In genomic region chr4:124400136-124400675, GRCm38 (mm10) we compare ENCODE assay signal across 27 mouse cellular contexts.
DNase-seq lines count a peak whose midpoint lies in the region; ATAC-seq and TF ChIP-seq lines count a peak whose summit lies in the region.
"Had no signal": no experiment of that assay in that cellular context is flagged by ENCODE, and none has a peak within 500 bp of the region (broad histone marks: within the 10 kb centered on the region; RNA-seq: fewer than 3 reads in every experiment).

No protein-coding gene starts in this region.

- 61% methylated on average over 6 of the region's 6 CpGs for WGBS in forebrain, postnatal 0 days
- WGBS in forebrain, embryonic 10.5 days, result 70% methylated on average over 6 of the region's 6 CpGs
- 53% methylated on average over 6 of the region's 6 CpGs for WGBS in midbrain, embryonic 11.5 days
- 54% methylated on average over 6 of the region's 6 CpGs for WGBS in midbrain, postnatal 0 days

- peak; percentile 51 for DNase-seq in adrenal gland, adult 2 months
- DNase-seq in adrenal gland, postnatal 25 days, result no peak
- DNase-seq in forebrain, postnatal 0 days, result no peak
- no peak for DNase-seq in forebrain, embryonic 10.5 days (ENCODE audit: extremely low spot score, low spot score)
- peak; percentile 74 for DNase-seq in midbrain, embryonic 11.5 days (ENCODE audit: low spot score, missing footprints)
- no peak for DNase-seq in midbrain, postnatal 0 days (ENCODE audit: low spot score)
- peak; percentile 21 to 27 for DNase-seq in adrenal gland, postnatal 36 days
- no peak for DNase-seq in gastrocnemius, postnatal 14 days
- DNase-seq: cerebellum, adult 18-20 months; cerebellum, postnatal 10 days; gastrocnemius, adult 2 months; heart, adult 2 months; heart, postnatal 4 days; kidney, adult 11 months; kidney, postnatal 14 days; liver, postnatal 0 days; lung, postnatal 36 days; thymus, adult 18-20 months; thymus, postnatal 36 days had no signal

- H3K4me3 ChIP-seq in forebrain, postnatal 0 days (ENCODE audit: low read depth, low read length), result no peak overlapping the region
- no peak overlapping the region for H3K4me3 ChIP-seq in forebrain, embryonic 10.5 days
- no peak overlapping the region for H3K4me3 ChIP-seq in midbrain, embryonic 11.5 days (ENCODE audit: low read depth, low read length)
- no peak overlapping the region for H3K4me3 ChIP-seq in midbrain, postnatal 0 days (ENCODE audit: low read depth, low read length)
- H3K4me3 ChIP-seq: gastrocnemius, adult 2 months; heart, adult 2 months; heart, embryonic 12.5 days; hindbrain, embryonic 13.5 days; liver, embryonic 12.5 days; midbrain, embryonic 12.5 days; neural tube, embryonic 15.5 days had no signal

- intact Hi-C loops in gastrocnemius, postnatal 14 days (cut with DNase I; ENCODE audit: low total_unique reads), result no loop called here

- no peaks in the 10 kb centered on the region for H3K9me3 ChIP-seq in forebrain, postnatal 0 days (ENCODE audit: low read length)
- no peaks in the 10 kb centered on the region for H3K9me3 ChIP-seq in forebrain, embryonic 10.5 days
- no peaks in the 10 kb centered on the region for H3K9me3 ChIP-seq in midbrain, embryonic 11.5 days (ENCODE audit: control insufficient read depth, low read length)
- H3K9me3 ChIP-seq in midbrain, postnatal 0 days (ENCODE audit: low read length), result no peaks in the 10 kb centered on the region
- H3K9me3 ChIP-seq: G1E; heart, embryonic 12.5 days; hindbrain, embryonic 13.5 days; liver, embryonic 12.5 days; midbrain, embryonic 12.5 days; neural tube, embryonic 15.5 days had no signal

- no peak for TF ChIP-seq CTCF in forebrain, postnatal 0 days (IDR thresholded peaks at IDR 0.05; ENCODE audit: low read depth)
- no peak for TF ChIP-seq CTCF in midbrain, postnatal 0 days (IDR thresholded peaks at IDR 0.05)

- ATAC-seq in forebrain, postnatal 0 days, result peak; percentile 9; the same call in 1 of the 2 replicates
- ATAC-seq in midbrain, embryonic 11.5 days (ENCODE audit: low FRiP score), result no peak
- no peak for ATAC-seq in midbrain, postnatal 0 days (ENCODE audit: low FRiP score)
- ATAC-seq: inflammation-experienced regulatory T-cells, adult 6 months; liver, embryonic 12.5 days; liver, postnatal 0 days had no signal

- H3K4me1 ChIP-seq in forebrain, postnatal 0 days (ENCODE audit: insufficient read depth), result peaks cover 8% of the 10 kb centered on the region; the same call in 1 of the 2 replicates
- peaks cover 35% of the 10 kb centered on the region for H3K4me1 ChIP-seq in forebrain, embryonic 10.5 days
- peaks cover 7% of the 10 kb centered on the region; the same call in 1 of the 2 replicates for H3K4me1 ChIP-seq in midbrain, embryonic 11.5 days (ENCODE audit: control insufficient read depth, insufficient read depth, low read length)
- H3K4me1 ChIP-seq in midbrain, postnatal 0 days (ENCODE audit: insufficient read depth, low read length), result no peaks in the 10 kb centered on the region
- H3K4me1 ChIP-seq: liver, embryonic 12.5 days had no signal

- no peaks in the 10 kb centered on the region for H3K27me3 ChIP-seq in forebrain, postnatal 0 days (ENCODE audit: insufficient read depth, low read length)
- peaks cover 75% of the 10 kb centered on the region for H3K27me3 ChIP-seq in forebrain, embryonic 10.5 days (ENCODE audit: poor library complexity, severe bottlenecking)
- H3K27me3 ChIP-seq in midbrain, embryonic 11.5 days (ENCODE audit: control insufficient read depth, insufficient read depth, low read length), result no peaks in the 10 kb centered on the region; the same call in 1 of the 2 replicates
- peaks cover 4% of the 10 kb centered on the region; the same call in 1 of the 2 replicates for H3K27me3 ChIP-seq in midbrain, postnatal 0 days (ENCODE audit: insufficient read depth, low read length)

- H3K4me2 ChIP-seq in forebrain, postnatal 0 days (ENCODE audit: low read depth), result no peak overlapping the region
- no peak overlapping the region for H3K4me2 ChIP-seq in midbrain, embryonic 11.5 days
- no peak overlapping the region for H3K4me2 ChIP-seq in midbrain, postnatal 0 days (ENCODE audit: low read depth, low read length, poor library complexity, severe bottlenecking)
- H3K4me2 ChIP-seq: heart, embryonic 12.5 days; hindbrain, embryonic 13.5 days; liver, embryonic 12.5 days; midbrain, embryonic 12.5 days; neural tube, embryonic 15.5 days had no signal

- H3K27ac ChIP-seq in forebrain, postnatal 0 days (ENCODE audit: low read depth, low read length), result peak overlapping the region; percentile 60
- H3K27ac ChIP-seq in forebrain, embryonic 10.5 days, result no peak overlapping the region
- no peak overlapping the region for H3K27ac ChIP-seq in midbrain, embryonic 11.5 days (ENCODE audit: low read depth, low read length)
- H3K27ac ChIP-seq in midbrain, postnatal 0 days (ENCODE audit: low read depth, low read length), result no peak overlapping the region
- H3K27ac ChIP-seq: gastrocnemius, adult 2 months; heart, adult 2 months; hindbrain, embryonic 13.5 days; liver, embryonic 12.5 days; midbrain, embryonic 12.5 days; neural tube, embryonic 15.5 days; stomach, postnatal 0 days had no signal

- no peak overlapping the region for H3K9ac ChIP-seq in forebrain, postnatal 0 days
- no peak overlapping the region for H3K9ac ChIP-seq in midbrain, embryonic 11.5 days (ENCODE audit: low read length)
- H3K9ac ChIP-seq in midbrain, postnatal 0 days (replicated peaks; ENCODE audit: low read length, poor library complexity, severe bottlenecking), result no peak overlapping the region
- H3K9ac ChIP-seq: heart, embryonic 12.5 days; hindbrain, embryonic 13.5 days; liver, embryonic 12.5 days; liver, postnatal 0 days; midbrain, embryonic 12.5 days; neural tube, embryonic 15.5 days had no signal

- H3K36me3 ChIP-seq in forebrain, postnatal 0 days (ENCODE audit: insufficient read depth), result no peaks in the 10 kb centered on the region
- H3K36me3 ChIP-seq in forebrain, embryonic 10.5 days (replicated peaks), result no peaks in the 10 kb centered on the region
- no peaks in the 10 kb centered on the region for H3K36me3 ChIP-seq in midbrain, embryonic 11.5 days (ENCODE audit: control insufficient read depth, insufficient read depth, low read length)
- no peaks in the 10 kb centered on the region for H3K36me3 ChIP-seq in midbrain, postnatal 0 days (ENCODE audit: insufficient read depth, low read length)
- H3K36me3 ChIP-seq: G1E; heart, embryonic 12.5 days; hindbrain, embryonic 13.5 days; liver, embryonic 12.5 days; midbrain, embryonic 12.5 days; neural tube, embryonic 15.5 days had no signal

Comparison
In these comparisons a context has a peak if more than half of its experiments do, and no peak if none do; other contexts are left out.
1. DNase-seq: peak in adrenal gland, adult 2 months (single experiment), midbrain, embryonic 11.5 days (single experiment) and adrenal gland, postnatal 36 days (2 of 2); none in adrenal gland, postnatal 25 days (single experiment), forebrain, postnatal 0 days (single experiment), forebrain, embryonic 10.5 days (single experiment), midbrain, postnatal 0 days (single experiment) and gastrocnemius, postnatal 14 days (single experiment).